Mouse (Mus musculus) myocyte (in vitro differentiated cells): ENCODE measurements around the gene Tifa.
A peak's percentile ranks its signal among the peaks of the same experiment; 100 is the strongest.

Experiments used
- CEBPB ChIP-seq: IDR thresholded peaks from 2 replicates; pipeline ENCODE4 v1.6.1; 2011; ENCODE audit warnings: mild to moderate bottlenecking, moderate library complexity; ENCODE audit not compliant: poor library complexity, insufficient read depth, severe bottlenecking
- E2F4 ChIP-seq: IDR thresholded peaks from one replicate; pipeline ENCODE4 v1.6.1; 2011; ENCODE audit warnings: mild to moderate bottlenecking, control low read depth, moderate library complexity; ENCODE audit not compliant: insufficient read depth
- MAX ChIP-seq: IDR thresholded peaks from one replicate; pipeline ENCODE4 v1.6.1; 2011; ENCODE audit warnings: low read depth, mild to moderate bottlenecking, control low read depth
- MYOD1 ChIP-seq, 3 experiments: IDR thresholded peaks; one replicate each; pipeline ENCODE4 v1.6.1; 2011; ENCODE audit warnings: control low read depth in 2 of 3, low read depth in 2 of 3, mild to moderate bottlenecking in 2 of 3, moderate library complexity in 1 of 3; ENCODE audit not compliant: insufficient read length in 2 of 3, control insufficient read depth in 1 of 3
- MYOG ChIP-seq, 3 experiments: IDR thresholded peaks; one replicate each; pipeline ENCODE4 v1.6.1; 2011; ENCODE audit warnings: control low read depth in 2 of 3, low read depth in 2 of 3, mild to moderate bottlenecking in 2 of 3; ENCODE audit not compliant: insufficient read length in 2 of 3, control insufficient read depth in 1 of 3, insufficient read depth in 1 of 3
- POLR2A ChIP-seq: IDR thresholded peaks from one replicate; pipeline ENCODE4 v1.6.1; 2011; ENCODE audit warnings: low read depth, mild to moderate bottlenecking, control low read depth, moderate library complexity; ENCODE audit not compliant: insufficient read length
- POLR2AphosphoS2 ChIP-seq: IDR thresholded peaks from one replicate; pipeline ENCODE4 v1.6.1; 2011; ENCODE audit warnings: low read depth, control low read depth; ENCODE audit not compliant: insufficient read length
- TCF12 ChIP-seq: IDR thresholded peaks from one replicate; pipeline ENCODE4 v1.6.1; 2011; ENCODE audit warnings: mild to moderate bottlenecking, control low read depth; ENCODE audit not compliant: poor library complexity, insufficient read depth, severe bottlenecking
- USF1 ChIP-seq: IDR thresholded peaks from one replicate; pipeline ENCODE4 v1.6.1; 2011; ENCODE audit warnings: low read depth, mild to moderate bottlenecking, control low read depth, moderate library complexity

DNA sequence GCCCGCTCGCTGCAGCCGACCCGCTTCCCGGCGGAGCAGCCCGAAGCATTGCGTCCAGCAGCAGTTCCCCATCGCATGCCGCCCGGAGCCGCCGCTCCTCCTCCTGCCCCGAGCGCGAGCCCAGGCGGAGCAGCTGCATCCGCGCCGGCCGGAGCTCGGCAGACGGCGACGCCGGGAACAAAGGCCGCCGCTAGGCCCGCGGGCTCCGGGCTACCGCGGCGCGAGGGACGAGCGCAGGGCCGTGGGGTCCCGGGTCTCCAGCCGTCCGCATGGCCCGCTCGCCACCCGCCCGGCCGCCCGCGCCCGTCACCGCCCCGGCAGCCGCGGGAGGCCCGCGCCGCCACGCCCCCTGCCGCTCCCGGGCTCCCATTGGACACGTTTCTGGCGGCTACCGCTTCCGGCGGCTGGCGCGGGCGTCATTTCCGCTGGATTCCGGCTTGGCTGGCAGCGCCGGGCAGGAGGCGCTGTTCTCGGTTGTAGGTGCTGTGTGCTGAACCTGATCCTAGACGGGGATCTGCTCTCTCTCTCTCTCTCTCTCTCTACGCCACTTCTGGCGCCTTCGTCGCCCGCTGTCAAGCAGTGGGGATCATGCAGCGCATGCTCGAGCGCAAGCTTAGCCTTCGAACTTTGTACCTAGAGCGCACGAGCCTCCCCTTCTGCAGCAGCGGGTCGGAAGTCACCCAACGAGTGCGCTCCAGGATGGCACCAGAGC lies 47.7 kb downstream of the Tifa start, which contains the start of gene Ap1ar:
- TF ChIP-seq E2F4 (no peak), MAX (no peak), MYOG (IDR thresholded peaks at IDR 0.05; ENCODE audit: control insufficient read depth in 1 of 3, insufficient read depth in 1 of 3, insufficient read length in 2 of 3, low read depth in 2 of 3) (peak in 1 of 3 experiments; percentile 8), POLR2A (peak; percentile 77), CEBPB (no peak), POLR2AphosphoS2 (peak; percentile 75), USF1 (no peak), MYOD1 (IDR thresholded peaks at IDR 0.05; ENCODE audit: control insufficient read depth in 1 of 3, insufficient read length in 2 of 3, low read depth in 2 of 3) (peak in 1 of 3 experiments; percentile 23), TCF12 (no peak)
